In the genomic region with DNA sequence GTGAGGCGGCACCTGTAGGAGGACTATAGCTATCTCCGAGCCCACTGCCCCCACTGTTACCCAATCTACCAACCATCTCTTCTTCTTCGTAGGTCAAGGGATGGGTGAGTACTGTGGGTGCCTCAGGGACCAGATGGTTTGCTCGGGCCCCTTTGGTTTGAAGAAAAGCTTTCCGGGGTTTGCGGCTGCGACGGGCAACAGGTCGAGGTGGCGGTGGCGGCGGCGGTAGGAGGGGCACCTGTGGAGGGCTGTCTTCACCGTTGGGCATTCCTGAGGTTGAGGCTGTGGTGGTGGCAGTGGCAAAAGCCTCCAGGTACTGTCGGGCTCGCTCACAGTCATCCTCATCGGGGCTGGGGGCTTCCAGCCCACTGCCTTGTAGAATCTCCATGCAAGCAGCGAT, we compare ENCODE assay signal across 23 mouse cellular contexts. TPM values are rescaled to one million over a fixed set of nuclear protein-coding genes. Genes with fewer than 3 reads are reported as not detected.
"Had no signal": no experiment of that assay in that cellular context is flagged by ENCODE, and none has a peak within 500 bp of the region (broad histone marks: within the 10 kb centered on the region; RNA-seq: fewer than 3 reads in every experiment).

No protein-coding gene starts in this region.

- H3K27me3 ChIP-seq: liver, embryonic 15.5 days; lung, embryonic 15.5 days; midbrain, embryonic 15.5 days; neural tube, embryonic 12.5 days had no signal

- H3K9ac ChIP-seq: liver, embryonic 15.5 days; liver, postnatal 0 days; lung, embryonic 15.5 days; midbrain, embryonic 13.5 days; midbrain, embryonic 15.5 days; neural tube, embryonic 12.5 days had no signal

- H3K27ac ChIP-seq: liver, embryonic 15.5 days; lung, embryonic 15.5 days; midbrain, embryonic 13.5 days; midbrain, embryonic 15.5 days; neural tube, embryonic 12.5 days had no signal

- H3K4me3 ChIP-seq: liver, embryonic 15.5 days; lung, embryonic 15.5 days; megakaryocyte, embryonic 14.5 days; midbrain, embryonic 13.5 days; midbrain, embryonic 15.5 days; neural tube, embryonic 12.5 days had no signal

- H3K9me3 ChIP-seq: liver, embryonic 15.5 days; lung, embryonic 15.5 days; megakaryocyte, embryonic 14.5 days; midbrain, embryonic 13.5 days; midbrain, embryonic 15.5 days; neural tube, embryonic 12.5 days had no signal

- H3K36me3 ChIP-seq: midbrain, embryonic 13.5 days; midbrain, embryonic 15.5 days; neural tube, embryonic 12.5 days had no signal

- DNase-seq: liver, postnatal 0 days; lung, adult 2 months; lung, postnatal 14 days; lung, postnatal 4 days; right cerebral cortex, postnatal 25 days; right cerebral cortex, postnatal 4 days; spleen, adult 18-20 months; thymus, adult 18-20 months; thymus, postnatal 25 days had no signal

RNA-seq across cellular contexts. Expression of a gene that starts 15.7 kb away (rescaled TPM):
- total RNA-seq: monocyte, adult 5-6 weeks; neutrophil, adult 5-6 weeks had no signal
- polyA plus RNA-seq: liver, embryonic 15.5 days; lung, adult 2 months had no signal

RNA-seq across cellular contexts. Expression of a gene that starts 18.9 kb away (rescaled TPM):
- total RNA-seq: midbrain, postnatal 0 days; monocyte, adult 5-6 weeks; neutrophil, adult 5-6 weeks had no signal
- polyA plus RNA-seq: midbrain, embryonic 11.5 days; thymus, postnatal 0 days had no signal

RNA-seq across cellular contexts. Expression of a gene that starts 21.9 kb away (rescaled TPM):
- total RNA-seq: monocyte, adult 5-6 weeks had no signal
- polyA plus RNA-seq: liver, embryonic 15.5 days; liver, postnatal 0 days; lung, embryonic 15.5 days; lung, postnatal 0 days; midbrain, embryonic 11.5 days; midbrain, postnatal 0 days; small intestine, adult 2 months; stomach, embryonic 16.5 days; thymus, postnatal 0 days had no signal
